Mouse (Mus musculus) intestine, embryonic 16.5 days (tissue): ENCODE results near the gene Frmd6. TPM values are rescaled to one million over a fixed set of nuclear protein-coding genes. Genes with fewer than 3 reads are reported as not detected.

ENCODE experiments used
- ATAC-seq: fragments of 200-750 bp; cut with Nextera tagmentation; 2 replicates; pipeline ENCODE4 v1.8.0; 2017; ENCODE audit warnings: moderate TSS enrichment, moderate library complexity
- H3K27ac ChIP-seq: fragments of 300-500 bp; sonication (generic); 2 replicates; pipeline ENCODE4 v1.5.1; 2014; ENCODE audit warnings: mild to moderate bottlenecking, low read length
- H3K27me3 ChIP-seq: fragments of 300-500 bp; sonication (generic); replicated peaks from 2 replicates; pipeline ENCODE4 v1.6.1; 2014; ENCODE audit warnings: low read length, control low read depth, mixed read lengths; ENCODE audit not compliant: control insufficient read depth, insufficient read depth
- H3K36me3 ChIP-seq: fragments of 300-500 bp; sonication (generic); 2 replicates; pipeline ENCODE4 v1.6.1; 2014; ENCODE audit warnings: low read length, control low read depth; ENCODE audit not compliant: control insufficient read depth, insufficient read depth
- H3K4me1 ChIP-seq: fragments of 300-500 bp; sonication (generic); 2 replicates; pipeline ENCODE4 v1.6.1; 2014; ENCODE audit warnings: low read length, control low read depth, mixed read lengths; ENCODE audit not compliant: control insufficient read depth, insufficient read depth
- H3K4me2 ChIP-seq: fragments of 300-500 bp; sonication (generic); 2 replicates; pipeline ENCODE4 v1.6.1; 2014; ENCODE audit warnings: low read depth, low read length, control low read depth
- H3K4me3 ChIP-seq: fragments of 300-500 bp; sonication (generic); 2 replicates; pipeline ENCODE4 v1.5.1; 2014; ENCODE audit warnings: mild to moderate bottlenecking, low read length
- H3K9ac ChIP-seq: fragments of 300-500 bp; sonication (generic); 2 replicates; pipeline ENCODE4 v1.6.1; 2014; ENCODE audit warnings: low read depth, low read length
- H3K9me3 ChIP-seq: fragments of 300-500 bp; sonication (generic); 2 replicates; pipeline ENCODE4 v1.6.1; 2016; ENCODE audit warnings: low read length, control low read depth; ENCODE audit not compliant: control insufficient read depth
- WGBS: fragments of 180-500 bp; shearing (Covaris S2); extraction: QIAGEN DNeasy Blood & Tissue Kit; methylation state at CpG from one replicate; pipeline ENCODE4 v1.1.7; 2014; 5-methylcytosine and 5-hydroxymethylcytosine counted together
- polyA plus RNA-seq: library from polyadenylated mRNA; unstranded; fragments of >200 nt; fragmentation: Nextera tagmentation; extraction: Ambion mirVana; gene quantifications from 2 replicates; pipeline ENCODE4 v1.2.1, GENCODE M21; 2015

Gene Frmd6
- polyA plus RNA-seq, 1 experiment from 2014 or later: 11.2 TPM

DNA sequence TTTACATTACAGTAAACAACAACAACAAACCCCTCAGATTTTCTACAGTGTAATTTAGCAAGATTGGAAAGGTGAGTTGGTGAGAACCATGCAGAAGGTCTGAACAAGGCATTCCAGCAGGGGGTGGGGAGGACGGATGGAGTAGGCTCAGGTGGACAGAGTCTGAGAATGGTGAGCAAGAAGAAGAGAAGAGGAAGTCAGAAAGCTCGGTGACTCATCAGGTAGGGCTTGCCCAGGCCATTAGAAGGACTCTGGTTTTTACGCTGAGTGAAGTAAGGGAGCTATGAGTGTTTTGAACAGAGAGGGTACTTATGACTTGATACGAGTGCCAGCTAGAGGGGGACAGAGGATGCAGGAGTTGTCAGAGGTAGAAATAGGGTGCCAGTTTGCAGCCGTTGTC lies 9.7 kb downstream of the Frmd6 start:
- Histone ChIP-seq H3K4me2 (no peak overlapping the region), H3K4me1 (peaks cover 4% of the 10 kb centered on the region; the same call in 1 of the 2 replicates), H3K27me3 (no peaks in the 10 kb centered on the region), H3K4me3 (no peak overlapping the region), H3K9ac (no peak overlapping the region), H3K27ac (no peak overlapping the region), H3K9me3 (no peaks in the 10 kb centered on the region), H3K36me3 (no peaks in the 10 kb centered on the region)
- ATAC-seq: no peak
- 79% methylated on average over 5 of the region's 5 CpGs for WGBS

DNA sequence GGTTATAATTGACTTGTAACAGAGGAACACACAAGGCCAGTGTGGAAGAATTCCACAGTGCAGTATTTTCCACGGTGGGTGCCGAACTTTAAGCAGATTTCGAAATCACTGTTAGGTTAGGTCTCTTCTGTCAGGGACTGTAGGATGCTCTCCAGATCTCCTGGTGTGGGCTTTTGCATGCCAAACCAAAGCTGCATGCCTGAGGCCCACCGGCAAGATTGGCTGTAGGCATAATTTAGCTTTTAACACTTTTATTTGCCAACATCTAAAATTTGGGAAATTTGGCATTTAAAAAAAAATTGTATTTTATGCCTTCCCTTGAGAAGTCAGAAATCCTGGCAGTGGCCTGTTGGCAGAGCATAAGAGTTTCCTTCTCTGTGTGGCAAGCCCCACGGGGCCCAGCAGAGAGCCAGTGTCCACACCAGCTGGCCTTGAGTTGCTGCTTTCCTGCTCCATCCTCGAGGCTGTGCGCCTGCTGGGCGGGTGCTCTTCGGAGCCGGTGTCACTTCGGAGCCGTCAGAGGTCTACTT lies 12.5 kb downstream of the Frmd6 start:
- no peak overlapping the region for H3K4me2 ChIP-seq

DNA sequence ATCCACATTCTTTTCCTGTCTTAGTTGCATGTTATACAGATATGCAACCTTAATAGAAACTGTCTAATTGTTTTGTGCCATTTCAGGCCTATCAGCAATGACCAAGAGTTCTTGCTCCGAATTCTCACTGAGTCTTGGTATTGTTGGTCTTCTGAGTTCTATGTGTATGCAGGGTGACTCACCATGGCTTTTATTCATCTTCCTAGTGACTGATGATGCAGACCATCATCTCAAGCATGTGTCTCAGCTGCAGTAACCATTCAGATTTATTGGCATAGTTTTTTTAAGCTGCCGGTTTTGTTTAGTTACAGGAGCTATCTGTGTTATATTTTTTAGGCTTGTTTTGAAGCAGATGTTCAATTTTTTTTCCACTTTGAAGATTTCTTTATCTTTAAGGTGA lies 20.1 kb downstream of the Frmd6 start:
- Histone ChIP-seq H3K9ac (no peak overlapping the region), H3K4me3 (no peak overlapping the region), H3K27me3 (no peaks in the 10 kb centered on the region), H3K4me2 (no peak overlapping the region), H3K27ac (no peak overlapping the region), H3K36me3 (no peaks in the 10 kb centered on the region), H3K4me1 (0 out of 2 replicates have a peak, but pooled peaks cover 2% of the 10 kb centered on the region), H3K9me3 (no peaks in the 10 kb centered on the region)
- WGBS: 67% methylated on average over 2 of the region's 2 CpGs
- no peak for ATAC-seq

More for the DNA sequence above, 12.5 kb downstream of the Frmd6 start:
- Histone ChIP-seq H3K27ac (no peak overlapping the region), H3K4me1 (no peaks in the 10 kb centered on the region), H3K9me3 (no peaks in the 10 kb centered on the region), H3K36me3 (no peaks in the 10 kb centered on the region), H3K9ac (no peak overlapping the region), H3K27me3 (no peaks in the 10 kb centered on the region), H3K4me3 (no peak overlapping the region)
- ATAC-seq: no peak
- WGBS: 73% methylated on average over 12 of the region's 12 CpGs

DNA sequence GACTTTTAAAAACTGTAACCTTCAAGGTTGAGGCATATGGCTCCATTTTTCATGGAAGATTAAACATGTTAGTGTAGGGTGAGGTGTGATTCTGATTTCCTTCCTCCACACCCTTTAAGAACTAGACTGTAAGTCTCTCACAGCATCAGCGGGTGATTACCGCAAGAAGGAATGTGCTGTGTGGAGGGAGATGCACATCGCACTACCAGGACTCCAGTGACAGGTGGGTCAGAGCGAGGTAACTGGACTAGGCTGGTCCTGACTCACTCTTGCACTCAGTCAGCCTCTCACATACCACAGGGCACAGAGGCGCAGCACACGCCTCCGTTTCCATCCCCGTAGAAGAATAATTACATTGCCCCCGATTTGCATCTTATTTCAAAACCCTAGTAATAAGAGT lies 23.7 kb downstream of the Frmd6 start:
- Histone ChIP-seq H3K4me3 (no peak overlapping the region), H3K27me3 (no peaks in the 10 kb centered on the region), H3K27ac (no peak overlapping the region), H3K4me1 (no peaks in the 10 kb centered on the region), H3K9me3 (no peaks in the 10 kb centered on the region), H3K4me2 (no peak overlapping the region), H3K9ac (no peak overlapping the region), H3K36me3 (no peaks in the 10 kb centered on the region)
- ATAC-seq: no peak
- 92% methylated on average over 9 of the region's 9 CpGs for WGBS

DNA sequence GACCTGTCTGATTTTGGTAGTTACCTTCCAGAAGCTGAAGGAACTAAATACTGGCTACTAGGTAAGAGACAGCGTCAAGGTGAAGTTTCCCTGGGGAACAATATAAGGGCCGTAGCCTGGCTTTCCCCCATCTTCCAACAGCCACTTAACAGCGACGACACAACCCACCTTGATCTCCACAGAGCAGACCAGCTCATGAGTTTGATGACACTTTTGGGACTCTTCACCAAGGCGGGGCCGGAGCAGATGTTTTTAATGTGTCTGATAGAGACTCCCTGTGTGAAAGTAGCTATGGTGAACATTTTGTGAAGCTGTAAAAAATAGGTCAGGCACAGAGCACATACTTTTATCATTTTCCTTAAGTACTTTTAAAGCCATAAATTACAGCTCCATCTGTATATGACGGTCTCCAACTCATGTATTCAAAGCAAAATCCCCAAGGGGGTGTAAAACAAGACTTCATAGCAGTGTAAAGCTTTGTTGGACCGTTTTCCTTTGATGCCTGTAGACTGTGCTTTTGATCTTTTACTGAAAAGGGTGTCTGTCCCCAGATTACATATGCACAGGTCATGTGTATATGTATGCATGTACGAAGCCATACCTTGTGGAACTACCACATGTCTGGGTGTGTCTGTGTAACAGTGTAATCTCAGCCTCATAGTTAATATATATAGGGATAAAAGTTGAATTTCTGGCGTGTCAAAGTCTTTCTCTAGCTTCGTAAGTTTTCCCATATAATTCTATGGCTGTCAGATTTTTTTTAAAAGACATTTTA lies 24.4 kb downstream of the Frmd6 start:
- Histone ChIP-seq H3K4me2 (no peak overlapping the region), H3K27ac (no peak overlapping the region), H3K27me3 (no peaks in the 10 kb centered on the region), H3K4me3 (no peak overlapping the region), H3K9me3 (no peaks in the 10 kb centered on the region), H3K4me1 (no peaks in the 10 kb centered on the region), H3K9ac (no peak overlapping the region), H3K36me3 (no peaks in the 10 kb centered on the region)
- ATAC-seq: no peak
- WGBS: 69% methylated on average over 11 of the region's 11 CpGs

DNA sequence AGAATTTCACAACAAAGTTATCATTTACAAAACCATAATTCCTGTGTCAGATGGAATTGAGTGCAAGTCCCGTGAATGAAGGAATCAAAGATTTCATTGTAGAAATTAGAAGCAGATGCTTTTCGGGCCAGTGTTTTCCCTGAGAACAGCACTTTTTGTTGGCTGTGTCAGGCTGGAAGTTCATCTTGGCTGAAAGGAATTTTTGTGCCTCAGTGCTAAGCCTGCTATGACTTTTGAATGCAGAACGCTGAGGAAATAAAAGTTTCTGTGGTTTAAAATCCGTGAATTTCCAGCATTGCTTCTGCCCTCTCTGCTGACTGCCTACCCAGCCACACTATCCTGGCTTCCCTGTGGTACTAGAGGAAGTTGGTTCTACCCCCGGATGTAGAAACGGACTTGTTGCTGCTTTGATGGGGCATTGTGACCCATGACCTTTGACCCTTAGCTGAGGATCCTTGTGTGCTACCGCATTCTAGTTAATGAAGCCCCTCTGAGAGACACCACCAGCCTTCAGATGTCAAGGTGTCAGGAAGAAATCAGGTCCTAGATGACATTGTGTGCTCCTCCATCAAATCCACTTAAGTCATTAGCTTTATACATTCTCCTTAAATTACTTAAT lies 26.1 kb downstream of the Frmd6 start:
- no peak overlapping the region for H3K4me3 ChIP-seq
- no peak overlapping the region for H3K9ac ChIP-seq
- WGBS: 63% methylated on average over 7 of the region's 7 CpGs
- ATAC-seq: no peak
- H3K27ac ChIP-seq: no peak overlapping the region
- no peaks in the 10 kb centered on the region for H3K27me3 ChIP-seq
- H3K9me3 ChIP-seq: no peaks in the 10 kb centered on the region
- H3K36me3 ChIP-seq: no peaks in the 10 kb centered on the region
- no peaks in the 10 kb centered on the region for H3K4me1 ChIP-seq
- no peak overlapping the region for H3K4me2 ChIP-seq

DNA sequence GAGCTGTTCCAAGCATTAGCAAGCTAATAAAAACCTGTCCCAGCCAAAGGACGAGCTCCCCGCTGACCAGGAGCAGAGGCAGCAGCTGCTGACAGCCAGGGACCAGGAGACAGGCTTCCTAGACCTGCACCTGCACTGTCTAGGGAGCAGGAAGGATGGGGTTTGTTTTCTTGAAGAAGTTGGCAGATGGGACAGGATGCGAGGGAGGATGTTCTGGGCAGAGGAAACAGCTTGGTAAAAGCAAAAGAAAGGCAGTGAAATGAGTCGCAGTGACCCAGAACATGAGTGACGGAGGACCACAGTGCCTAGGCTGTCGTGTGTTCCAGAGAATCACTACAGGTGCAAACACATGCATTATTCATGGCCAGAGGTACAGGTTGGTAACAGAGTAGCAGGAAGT lies 27.7 kb downstream of the Frmd6 start:
- WGBS: 60% methylated on average over 6 of the region's 6 CpGs
- no peak overlapping the region for H3K4me2 ChIP-seq
- no peaks in the 10 kb centered on the region for H3K36me3 ChIP-seq
- H3K4me3 ChIP-seq: no peak overlapping the region
- no peak overlapping the region for H3K9ac ChIP-seq
- no peak overlapping the region for H3K27ac ChIP-seq
- H3K4me1 ChIP-seq: no peaks in the 10 kb centered on the region
- no peaks in the 10 kb centered on the region for H3K9me3 ChIP-seq
- H3K27me3 ChIP-seq: no peaks in the 10 kb centered on the region
- ATAC-seq: no peak

DNA sequence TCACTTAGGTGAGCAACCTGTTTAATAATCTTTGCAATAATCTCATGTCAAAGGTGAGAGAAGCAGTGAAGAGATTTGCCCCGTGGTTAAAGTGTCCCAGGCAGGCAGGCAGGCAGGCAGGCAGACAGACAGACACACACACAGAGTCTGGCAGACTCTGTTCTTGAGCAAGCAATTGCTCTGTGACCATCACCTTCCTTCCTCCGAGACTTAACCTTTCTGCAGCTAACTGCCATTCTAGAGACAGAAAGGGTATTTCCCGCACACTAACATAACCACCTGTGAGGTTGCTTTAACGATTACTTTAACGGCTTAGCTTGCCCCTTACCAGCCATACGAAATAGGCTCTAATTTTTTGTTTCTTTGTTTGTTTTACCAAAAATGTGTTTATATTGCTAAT lies 30.4 kb downstream of the Frmd6 start:
- Histone ChIP-seq H3K36me3 (no peaks in the 10 kb centered on the region), H3K4me1 (no peaks in the 10 kb centered on the region), H3K9ac (no peak overlapping the region), H3K27ac (no peak overlapping the region), H3K4me2 (no peak overlapping the region), H3K27me3 (no peaks in the 10 kb centered on the region), H3K4me3 (no peak overlapping the region), H3K9me3 (no peaks in the 10 kb centered on the region)
- no peak for ATAC-seq
- 73% methylated on average over 6 of the region's 6 CpGs for WGBS

DNA sequence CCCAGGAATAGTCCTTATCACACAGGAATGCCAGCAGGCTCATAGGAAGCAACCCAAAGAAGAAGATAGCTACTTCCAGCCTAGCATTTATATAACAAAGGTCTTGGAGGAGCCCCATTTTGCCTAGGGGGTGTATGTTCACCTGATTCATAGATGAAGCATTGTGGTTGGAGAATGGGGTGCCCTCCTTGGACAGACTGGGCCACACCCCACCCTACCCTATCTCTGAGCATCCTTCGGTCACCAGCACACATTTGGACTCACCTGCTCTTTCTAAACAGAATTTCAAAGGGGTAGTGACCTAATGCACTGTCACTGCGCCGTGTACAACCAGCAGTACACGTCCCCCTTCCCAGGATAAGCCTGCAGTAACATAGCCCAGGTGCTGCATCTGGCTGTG lies 31.5 kb downstream of the Frmd6 start:
- Histone ChIP-seq H3K9me3 (no peaks in the 10 kb centered on the region), H3K4me2 (no peak overlapping the region), H3K27ac (no peak overlapping the region), H3K4me3 (no peak overlapping the region), H3K9ac (no peak overlapping the region), H3K4me1 (no peaks in the 10 kb centered on the region), H3K36me3 (no peaks in the 10 kb centered on the region), H3K27me3 (no peaks in the 10 kb centered on the region)
- ATAC-seq: no peak
- WGBS: 89% methylated on average over 4 of the region's 4 CpGs
